Mouse (Mus musculus): ENCODE results near the gene Plce1. TPM values are rescaled to one million over a fixed set of nuclear protein-coding genes. Genes with fewer than 3 reads are reported as not detected.

Gene Plce1
- polyA plus RNA-seq, 1 experiment from 2014 or later: 3.3 TPM

- H3K27me3 ChIP-seq: no peaks in the 10 kb centered on the region
- no peak for ATAC-seq (ENCODE audit: borderline replicate concordance, extremely low read depth, low FRiP score, low TSS enrichment)
These were observed 337.3 kb downstream of the Plce1 start for GRCm38 (mm10) chr19:38818191-38818590.

GRCm38 (mm10) chr19:38818766-38819426, 338.0 kb downstream of the Plce1 start, which contains the start of gene Noc3l:
Noc3l (minus strand) TSS chr19:38819237.
- ATAC-seq (ENCODE audit: borderline replicate concordance, extremely low read depth, low FRiP score, low TSS enrichment): peak; percentile 95
- no peaks in the 10 kb centered on the region for H3K9me3 ChIP-seq
- peak within 1 kb of the TSS; percentile 85 for H3K4me3 ChIP-seq
- H3K36me3 ChIP-seq: peaks cover 15% of the 10 kb centered on the region
- WGBS: 1% methylated on average over 38 of the region's 38 CpGs
- peak within 1 kb of the TSS; percentile 68 for H3K4me2 ChIP-seq
- peaks cover 9% of the 10 kb centered on the region for H3K4me1 ChIP-seq
- H3K9ac ChIP-seq: peak within 1 kb of the TSS; percentile 59
- no peaks in the 10 kb centered on the region for H3K27me3 ChIP-seq
- no peak within 1 kb of the TSS for H3K27ac ChIP-seq

More at GRCm38 (mm10) chr19:38818191-38818590, 337.3 kb downstream of the Plce1 start:
- peak overlapping the region; percentile 68 for H3K4me2 ChIP-seq
- peak overlapping the region; percentile 85 for H3K4me3 ChIP-seq
- H3K4me1 ChIP-seq: peaks cover 9% of the 10 kb centered on the region
- H3K27ac ChIP-seq: no peak overlapping the region
- 24% methylated on average over 8 of the region's 8 CpGs for WGBS
- H3K36me3 ChIP-seq: peaks cover 17% of the 10 kb centered on the region
- H3K9me3 ChIP-seq: no peaks in the 10 kb centered on the region
- H3K9ac ChIP-seq: peak overlapping the region; percentile 59

- WGBS: 11% methylated on average over 16 of the region's 16 CpGs
- H3K9me3 ChIP-seq: no peaks in the 10 kb centered on the region
- H3K4me3 ChIP-seq: peak overlapping the region; percentile 85
- peaks cover 9% of the 10 kb centered on the region for H3K36me3 ChIP-seq
- peaks cover 9% of the 10 kb centered on the region for H3K4me1 ChIP-seq
- H3K4me2 ChIP-seq: peak overlapping the region; percentile 68
- peak overlapping the region; percentile 59 for H3K9ac ChIP-seq
- H3K27ac ChIP-seq: no peak overlapping the region
- H3K27me3 ChIP-seq: no peaks in the 10 kb centered on the region
- peak; percentile 61; the same call in 1 of the 2 replicates for ATAC-seq (ENCODE audit: borderline replicate concordance, extremely low read depth, low FRiP score, low TSS enrichment)
These were observed 338.5 kb downstream of the Plce1 start for GRCm38 (mm10) chr19:38819427-38819802.

GRCm38 (mm10) chr19:38820186-38820804, 339.4 kb downstream of the Plce1 start:
- H3K4me2 ChIP-seq: no peak overlapping the region
- ATAC-seq (ENCODE audit: borderline replicate concordance, extremely low read depth, low FRiP score, low TSS enrichment): no peak
- H3K27me3 ChIP-seq: no peaks in the 10 kb centered on the region
- H3K27ac ChIP-seq: no peak overlapping the region
- no peaks in the 10 kb centered on the region for H3K9me3 ChIP-seq
- no peak overlapping the region for H3K4me3 ChIP-seq
- WGBS: 77% methylated on average over 4 of the region's 4 CpGs
- H3K4me1 ChIP-seq: peaks cover 9% of the 10 kb centered on the region
- 0 out of 2 replicates have a peak, but pooled peaks cover under 1% of the 10 kb centered on the region for H3K36me3 ChIP-seq
- H3K9ac ChIP-seq: no peak overlapping the region

- no peak overlapping the region for H3K4me2 ChIP-seq
- 30% methylated on average over 1 of the region's 1 CpGs for WGBS
These were observed 352.3 kb downstream of the Plce1 start for GRCm38 (mm10) chr19:38833224-38833623.

More at GRCm38 (mm10) chr19:38833224-38833623, 352.3 kb downstream of the Plce1 start:
- Histone ChIP-seq H3K36me3 (no peaks in the 10 kb centered on the region), H3K27ac (no peak overlapping the region), H3K4me3 (no peak overlapping the region), H3K9me3 (no peaks in the 10 kb centered on the region), H3K27me3 (no peaks in the 10 kb centered on the region), H3K4me1 (0 out of 2 replicates have a peak, but pooled peaks cover 6% of the 10 kb centered on the region), H3K9ac (no peak overlapping the region)
- no peak for ATAC-seq (ENCODE audit: borderline replicate concordance, extremely low read depth, low FRiP score, low TSS enrichment)

Other genes with a start within 250 kb of the Plce1 start
- 0.15 and 0.39 TPM in 2 replicates for gene Lgi1, start 216.6 kb upstream of the Plce1 start, polyA plus RNA-seq (2015; fragmentation: Nextera tagmentation; extraction: Ambion mirVana)
- 3.8 TPM in 2 replicates for gene Slc35g1, start 85.1 kb upstream of the Plce1 start, polyA plus RNA-seq (2015; fragmentation: Nextera tagmentation; extraction: Ambion mirVana)